Mouse (Mus musculus) left cerebral cortex, adult 2 months (tissue): Measurements from ENCODE around the gene Hcrtr1. TPM values are rescaled to one million over a fixed set of nuclear protein-coding genes. Genes with fewer than 3 reads are reported as not detected.
A peak's percentile ranks its signal among the peaks of the same experiment; 100 is the strongest.

Experiments
- DNase-seq, 2 experiments: peaks; one replicate each; pipeline ENCODE4 v3.0.0; 2021 to 2022; ENCODE audit warnings: low spot score in 2 of 2, mixed read lengths in 1 of 2; ENCODE audit errors: extremely low spot score in 1 of 2
- H3K27ac ChIP-seq: fragments of 200-600 bp; 2 replicates; pipeline ENCODE4 v1.8.1; 2022
- H3K4me3 ChIP-seq: fragments of 200-600 bp; 2 replicates; pipeline ENCODE4 v1.8.1; 2022
- CTCF ChIP-seq: fragments of 200-600 bp; IDR thresholded peaks from 2 replicates; pipeline ENCODE4 v1.8.1; 2022; ENCODE audit warnings: antibody characterized with exemption, mild to moderate bottlenecking, moderate library complexity
- intact Hi-C: fragments of 180-260 bp; cut with DNase I; formaldehyde crosslinking; loops from one replicate; pipeline ENCODE4 v1.15.1; 2025
- total RNA-seq, 2 experiments: library from RNA; stranded (reverse); gene quantifications; 2 replicates each; pipeline ENCODE4 v1.2.3; 2021

Gene Hcrtr1
- total RNA-seq, 2 experiments from 2014 or later, result 1.7 to 2.1 TPM

DNA sequence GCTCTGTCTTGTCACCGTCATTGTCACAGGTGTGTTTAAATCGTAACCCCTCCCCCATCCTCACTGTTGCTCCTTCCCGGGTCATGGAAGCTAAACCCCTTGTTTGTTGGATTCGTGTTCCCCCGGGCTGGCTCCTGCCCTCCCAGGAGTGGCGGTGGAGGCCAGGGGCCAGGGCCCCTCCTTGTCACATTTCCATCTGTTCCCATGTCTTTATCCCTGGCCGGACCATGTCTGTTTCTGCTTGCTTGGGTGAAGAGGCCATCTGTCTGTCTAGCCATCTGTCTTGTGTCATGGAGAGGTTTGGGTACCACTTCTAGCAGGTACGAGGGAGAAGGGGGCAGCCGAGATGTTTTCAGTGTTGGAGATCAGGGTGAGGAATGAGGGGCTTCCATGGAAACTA, 56.9 kb downstream of the Hcrtr1 start:
- no peak for DNase-seq
- intact Hi-C loops, result loop anchor here (10.0 kb wide), 1 partner anchor 297 kb away; no protein-coding TSS in a partner anchor
- Histone ChIP-seq H3K4me3 (no peak overlapping the region), H3K27ac (0 out of 2 replicates have a peak overlapping the region, but pooled peaks have one; percentile 13)
- no peak for TF ChIP-seq CTCF

DNA sequence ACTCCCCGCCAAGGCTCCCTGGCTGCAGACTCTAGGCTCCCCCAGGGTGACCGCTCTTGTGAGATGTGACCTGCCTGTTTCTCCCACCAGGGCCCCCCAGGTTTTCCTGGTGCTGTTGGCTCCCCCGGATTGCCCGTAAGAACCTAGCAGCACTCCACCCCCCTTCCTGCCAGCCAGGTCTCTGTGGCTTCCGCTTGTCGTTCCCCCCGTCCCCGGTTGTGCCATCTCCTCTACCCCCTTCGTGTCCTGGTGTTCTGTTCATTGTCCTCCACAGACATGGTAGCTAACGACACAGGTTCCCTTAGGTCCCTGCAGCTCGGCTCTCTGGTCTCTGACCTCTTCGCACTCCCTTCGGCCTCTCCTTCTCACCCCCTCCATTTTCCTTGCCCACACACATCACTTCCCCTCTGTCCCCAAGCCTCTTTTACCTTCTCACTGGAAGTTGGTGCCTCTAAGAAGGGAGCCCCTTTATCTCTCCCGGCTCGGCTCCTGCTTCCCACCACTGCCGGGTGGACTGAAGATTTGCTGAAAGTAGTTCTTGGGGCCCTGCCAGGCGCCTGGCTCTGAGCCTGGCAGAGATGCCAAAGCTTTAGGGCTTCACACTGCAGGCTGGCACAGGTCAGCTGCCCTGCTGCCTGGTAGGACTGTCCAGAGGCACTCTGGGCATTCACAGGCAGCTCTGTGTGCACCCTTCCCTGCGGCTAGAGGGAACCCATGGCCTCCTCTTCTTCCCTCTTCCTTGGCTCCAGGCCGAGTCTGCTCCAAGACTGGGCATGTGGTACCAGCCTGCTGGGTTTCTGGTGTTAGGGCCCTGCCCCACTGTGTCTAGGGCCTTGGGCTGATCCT, 57.6 kb downstream of the Hcrtr1 start:
- no peak; the same call in 1 of the 2 replicates for TF ChIP-seq CTCF
- no peak overlapping the region for H3K4me3 ChIP-seq
- intact Hi-C loops, result loop anchor here (10.0 kb wide), 1 partner anchor 297 kb away; no protein-coding TSS in a partner anchor
- 0 out of 2 replicates have a peak overlapping the region, but pooled peaks have one; percentile 13 for H3K27ac ChIP-seq
- peak; percentile 64 to 70 for DNase-seq

Other genes starting within 250 kb of the Hcrtr1 start
- under 1 TPM; 0.40 to 0.57 TPM for gene Spocd1, start 210.1 kb downstream of the Hcrtr1 start, total RNA-seq
- 100 to 1,000 TPM; 422 to 424 TPM for gene Adgrb2, start 154.5 kb downstream of the Hcrtr1 start, total RNA-seq
- gene Col16a1, start 91.5 kb downstream of the Hcrtr1 start, total RNA-seq, result 10 to 100 TPM; 16.2 to 20.1 TPM
- gene Pef1, start 36.8 kb downstream of the Hcrtr1 start, total RNA-seq, result 10 to 100 TPM; 65.6 to 81.3 TPM
- gene Tinagl1, start 35.8 kb upstream of the Hcrtr1 start, total RNA-seq, result 10 to 100 TPM; 13.3 to 17.0 TPM
- not detected for gene Gm853, start 83.0 kb upstream of the Hcrtr1 start, total RNA-seq
- gene Serinc2, start 139.8 kb upstream of the Hcrtr1 start, total RNA-seq, result 10 to 100 TPM in 1 of 2 experiments, 1 to 10 TPM in 1; 6.5 to 11.9 TPM
- gene Fabp3, start 169.2 kb upstream of the Hcrtr1 start, total RNA-seq, result 100 to 1,000 TPM; 124 to 126 TPM
- 1 to 10 TPM; 1.0 to 2.3 TPM for gene Gm10570, start 169.3 kb upstream of the Hcrtr1 start, total RNA-seq
- 10 to 100 TPM; 64.0 to 64.2 TPM for gene Zcchc17, start 220.6 kb upstream of the Hcrtr1 start, total RNA-seq
- gene Snrnp40, start 220.8 kb upstream of the Hcrtr1 start, total RNA-seq, result 10 to 100 TPM; 24.2 to 25.4 TPM